Mouse (Mus musculus): ENCODE measurements around the gene Wdr25. TPM values are rescaled to one million over a fixed set of nuclear protein-coding genes. Genes with fewer than 3 reads are reported as not detected.
"Not testable (repeated sequence)": the region's sequence is repeated elsewhere in the genome, so short reads cannot be mapped to it uniquely, and the experiment has no call there.

Gene Wdr25
- polyA plus RNA-seq (2014; fragmentation: Nextera tagmentation; extraction: Ambion mirVana) = 3.8 and 4.9 TPM in 2 replicates

- WGBS = 22% methylated on average over 12 of the region's 12 CpGs
- Histone ChIP-seq H3K9ac (ENCODE audit: low read length) (peak within 1 kb of the TSS; percentile 75), H3K4me2 (ENCODE audit: low read length) (peak within 1 kb of the TSS; percentile 93), H3K27me3 (replicated peaks; ENCODE audit: control insufficient read depth, insufficient read depth, low read length) (no peaks in the 10 kb centered on the region), H3K4me3 (ENCODE audit: low read depth, low read length) (peak within 1 kb of the TSS; percentile 88), H3K9me3 (ENCODE audit: control insufficient read depth, low read length) (no peaks in the 10 kb centered on the region), H3K4me1 (replicated peaks; ENCODE audit: control insufficient read depth, insufficient read depth, low read length) (peaks cover 6% of the 10 kb centered on the region), H3K27ac (ENCODE audit: low read depth) (peak within 1 kb of the TSS; percentile 54; the same call in 1 of the 2 replicates), H3K36me3 (ENCODE audit: control insufficient read depth, insufficient read depth, low read length) (peaks cover 12% of the 10 kb centered on the region; the same call in 1 of the 2 replicates)
- no peak for ATAC-seq (replicated peaks; ENCODE audit: low FRiP score, low TSS enrichment, low read depth)
- DNase-seq (ENCODE audit: low spot score) = no peak
These were observed at the start of gene Wdr25 for GRCm38 (mm10) chr12:108892989-108893714. Wdr25 (plus strand) TSS chr12:108893631.

- H3K4me1 ChIP-seq (replicated peaks; ENCODE audit: control insufficient read depth, insufficient read depth, low read length); ATAC-seq (replicated peaks; ENCODE audit: low FRiP score, low TSS enrichment, low read depth); H3K4me3 ChIP-seq (ENCODE audit: low read depth, low read length); H3K9me3 ChIP-seq (ENCODE audit: control insufficient read depth, low read length); H3K9ac ChIP-seq (ENCODE audit: low read length); H3K4me2 ChIP-seq (ENCODE audit: low read length); DNase-seq (ENCODE audit: low spot score); H3K27ac ChIP-seq (ENCODE audit: low read depth); H3K27me3 ChIP-seq (replicated peaks; ENCODE audit: control insufficient read depth, insufficient read depth, low read length): not testable (repeated sequence)
- WGBS = 94% methylated on average over 3 of the region's 3 CpGs
- H3K36me3 ChIP-seq (ENCODE audit: control insufficient read depth, insufficient read depth, low read length) = peaks cover 16% of the 10 kb centered on the region
These were observed 45.4 kb upstream of the Wdr25 start for GRCm38 (mm10) chr12:108848033-108848432.

- no peak for ATAC-seq (replicated peaks; ENCODE audit: low FRiP score, low TSS enrichment, low read depth)
- WGBS = 77% methylated on average over 4 of the region's 4 CpGs
- no peak for DNase-seq (ENCODE audit: low spot score)
These were observed 43.9 kb upstream of the Wdr25 start for GRCm38 (mm10) chr12:108849488-108850022.

GRCm38 (mm10) chr12:108850129-108850528 lies 43.3 kb upstream of the Wdr25 start:
- no peaks in the 10 kb centered on the region for H3K4me1 ChIP-seq (replicated peaks; ENCODE audit: control insufficient read depth, insufficient read depth, low read length)
- no peaks in the 10 kb centered on the region for H3K27me3 ChIP-seq (replicated peaks; ENCODE audit: control insufficient read depth, insufficient read depth, low read length)
- H3K4me2 ChIP-seq (ENCODE audit: low read length) = no peak overlapping the region
- ATAC-seq (replicated peaks; ENCODE audit: low FRiP score, low TSS enrichment, low read depth) (no peak), DNase-seq (ENCODE audit: low spot score) (no peak)
- H3K9ac ChIP-seq (ENCODE audit: low read length) = no peak overlapping the region
- no peak overlapping the region for H3K27ac ChIP-seq (ENCODE audit: low read depth)
- 34% methylated on average over 8 of the region's 8 CpGs for WGBS
- no peak overlapping the region for H3K4me3 ChIP-seq (ENCODE audit: low read depth, low read length)
- H3K9me3 ChIP-seq (ENCODE audit: control insufficient read depth, low read length) = no peaks in the 10 kb centered on the region
- peaks cover 2% of the 10 kb centered on the region for H3K36me3 ChIP-seq (ENCODE audit: control insufficient read depth, insufficient read depth, low read length)

More at GRCm38 (mm10) chr12:108849488-108850022, 43.9 kb upstream of the Wdr25 start:
- H3K4me1 ChIP-seq (replicated peaks; ENCODE audit: control insufficient read depth, insufficient read depth, low read length) = no peaks in the 10 kb centered on the region
- H3K36me3 ChIP-seq (ENCODE audit: control insufficient read depth, insufficient read depth, low read length) = peaks cover 7% of the 10 kb centered on the region
- H3K4me2 ChIP-seq (ENCODE audit: low read length) = no peak overlapping the region
- H3K27ac ChIP-seq (ENCODE audit: low read depth) = no peak overlapping the region
- H3K9ac ChIP-seq (ENCODE audit: low read length) = no peak overlapping the region
- H3K4me3 ChIP-seq (ENCODE audit: low read depth, low read length) = no peak overlapping the region
- H3K27me3 ChIP-seq (replicated peaks; ENCODE audit: control insufficient read depth, insufficient read depth, low read length) = no peaks in the 10 kb centered on the region
- H3K9me3 ChIP-seq (ENCODE audit: control insufficient read depth, low read length) = no peaks in the 10 kb centered on the region

GRCm38 (mm10) chr12:108850886-108851285 lies 42.5 kb upstream of the Wdr25 start:
- H3K27ac ChIP-seq (ENCODE audit: low read depth) = no peak overlapping the region
- no peaks in the 10 kb centered on the region for H3K27me3 ChIP-seq (replicated peaks; ENCODE audit: control insufficient read depth, insufficient read depth, low read length)
- no peaks in the 10 kb centered on the region for H3K9me3 ChIP-seq (ENCODE audit: control insufficient read depth, low read length)
- no peak for DNase-seq (ENCODE audit: low spot score)
- no peak overlapping the region for H3K9ac ChIP-seq (ENCODE audit: low read length)
- H3K4me1 ChIP-seq (replicated peaks; ENCODE audit: control insufficient read depth, insufficient read depth, low read length) = no peaks in the 10 kb centered on the region
- H3K36me3 ChIP-seq (ENCODE audit: control insufficient read depth, insufficient read depth, low read length) = 0 out of 2 replicates have a peak, but pooled peaks cover under 1% of the 10 kb centered on the region
- 85% methylated on average over 8 of the region's 8 CpGs for WGBS
- no peak overlapping the region for H3K4me3 ChIP-seq (ENCODE audit: low read depth, low read length)
- no peak for ATAC-seq (replicated peaks; ENCODE audit: low FRiP score, low TSS enrichment, low read depth)
- no peak overlapping the region for H3K4me2 ChIP-seq (ENCODE audit: low read length)

GRCm38 (mm10) chr12:108852822-108853221 lies 40.6 kb upstream of the Wdr25 start:
- Histone ChIP-seq H3K4me1 (replicated peaks; ENCODE audit: control insufficient read depth, insufficient read depth, low read length) (no peaks in the 10 kb centered on the region), H3K27me3 (replicated peaks; ENCODE audit: control insufficient read depth, insufficient read depth, low read length) (no peaks in the 10 kb centered on the region), H3K4me3 (ENCODE audit: low read depth, low read length) (no peak overlapping the region), H3K27ac (ENCODE audit: low read depth) (no peak overlapping the region), H3K4me2 (ENCODE audit: low read length) (no peak overlapping the region), H3K9me3 (ENCODE audit: control insufficient read depth, low read length) (no peaks in the 10 kb centered on the region), H3K36me3 (ENCODE audit: control insufficient read depth, insufficient read depth, low read length) (0 out of 2 replicates have a peak, but pooled peaks cover 3% of the 10 kb centered on the region), H3K9ac (ENCODE audit: low read length) (no peak overlapping the region)
- no peak for DNase-seq (ENCODE audit: low spot score)
- 88% methylated on average over 8 of the region's 8 CpGs for WGBS
- no peak for ATAC-seq (replicated peaks; ENCODE audit: low FRiP score, low TSS enrichment, low read depth)

GRCm38 (mm10) chr12:108855081-108855480 lies 38.4 kb upstream of the Wdr25 start:
- no peak overlapping the region for H3K9ac ChIP-seq (ENCODE audit: low read length)
- ATAC-seq (replicated peaks; ENCODE audit: low FRiP score, low TSS enrichment, low read depth) (no peak), DNase-seq (ENCODE audit: low spot score) (no peak)
- no peak overlapping the region for H3K4me3 ChIP-seq (ENCODE audit: low read depth, low read length)
- no peak overlapping the region for H3K27ac ChIP-seq (ENCODE audit: low read depth)
- H3K4me2 ChIP-seq (ENCODE audit: low read length) = no peak overlapping the region
- H3K36me3 ChIP-seq (ENCODE audit: control insufficient read depth, insufficient read depth, low read length) = peaks cover 17% of the 10 kb centered on the region; the same call in 1 of the 2 replicates
- no peaks in the 10 kb centered on the region for H3K4me1 ChIP-seq (replicated peaks; ENCODE audit: control insufficient read depth, insufficient read depth, low read length)
- 90% methylated on average over 10 of the region's 10 CpGs for WGBS
- no peaks in the 10 kb centered on the region for H3K27me3 ChIP-seq (replicated peaks; ENCODE audit: control insufficient read depth, insufficient read depth, low read length)
- no peaks in the 10 kb centered on the region for H3K9me3 ChIP-seq (ENCODE audit: control insufficient read depth, low read length)

- H3K9me3 ChIP-seq (ENCODE audit: control insufficient read depth, low read length) = no peaks in the 10 kb centered on the region
- DNase-seq (ENCODE audit: low spot score) (no peak), ATAC-seq (replicated peaks; ENCODE audit: low FRiP score, low TSS enrichment, low read depth) (no peak)
- peaks cover 26% of the 10 kb centered on the region; the same call in 1 of the 2 replicates for H3K36me3 ChIP-seq (ENCODE audit: control insufficient read depth, insufficient read depth, low read length)
- no peaks in the 10 kb centered on the region for H3K4me1 ChIP-seq (replicated peaks; ENCODE audit: control insufficient read depth, insufficient read depth, low read length)
- no peaks in the 10 kb centered on the region for H3K27me3 ChIP-seq (replicated peaks; ENCODE audit: control insufficient read depth, insufficient read depth, low read length)
- no peak overlapping the region for H3K27ac ChIP-seq (ENCODE audit: low read depth)
- H3K4me3 ChIP-seq (ENCODE audit: low read depth, low read length) = no peak overlapping the region
- H3K4me2 ChIP-seq (ENCODE audit: low read length) = no peak overlapping the region
- H3K9ac ChIP-seq (ENCODE audit: low read length) = no peak overlapping the region
- 84% methylated on average over 8 of the region's 8 CpGs for WGBS
These were observed 37.2 kb upstream of the Wdr25 start for GRCm38 (mm10) chr12:108856186-108856585.
